Mouse (Mus musculus): ENCODE measurements around the gene Gm11127.
"Not testable (repeated sequence)": the region's sequence is repeated elsewhere in the genome, so short reads cannot be mapped to it uniquely, and the experiment has no call there.

The Gm11127 gene

GRCm38 (mm10) chr17:36058362-36058761 lies at the start of gene Gm11127:
Gm11127 (minus strand) TSS chr17:36058371.
- not testable (repeated sequence) for DNase-seq (ENCODE audit: extremely low read depth, low read depth, low spot score)

DNA sequence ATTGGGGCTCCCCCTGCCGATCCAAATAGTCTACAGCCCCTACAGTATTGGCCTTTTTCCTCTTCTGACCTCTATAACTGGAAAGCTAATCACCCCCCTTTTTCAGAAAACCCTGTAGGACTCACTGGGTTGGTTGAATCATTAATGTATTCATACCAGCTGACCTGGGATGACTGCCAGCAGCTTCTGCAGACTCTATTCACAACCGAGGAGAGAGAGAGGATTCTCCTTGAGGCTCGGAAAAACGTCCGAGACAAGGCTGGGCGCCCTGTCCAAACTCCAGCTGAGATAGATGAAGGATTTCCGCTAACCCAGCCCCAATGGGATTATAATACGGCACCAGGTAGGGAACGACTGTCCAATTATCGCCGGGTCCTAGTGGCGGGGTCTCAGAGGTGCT lies 43.9 kb upstream of the Gm11127 start:
- DNase-seq (ENCODE audit: extremely low read depth, low read depth, low spot score): not testable (repeated sequence)

DNA sequence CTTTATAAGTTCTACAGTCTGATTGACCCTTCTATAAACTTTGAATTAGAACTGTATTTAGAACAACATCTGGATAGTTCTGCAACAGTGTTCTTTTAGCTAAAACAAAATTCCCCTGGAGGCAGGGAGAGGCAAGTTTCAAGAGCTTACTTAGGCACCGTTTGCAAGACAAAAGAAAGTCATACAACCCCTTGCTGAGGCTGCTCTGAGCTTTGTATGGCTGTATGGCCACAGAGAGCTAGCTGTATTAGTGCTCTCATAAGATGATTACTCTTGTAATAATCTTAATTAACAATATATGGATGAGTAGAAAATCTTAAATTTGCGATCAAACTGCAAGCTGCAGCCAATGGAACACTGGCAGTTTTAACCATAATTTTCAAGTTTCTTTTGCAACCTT lies 41.4 kb upstream of the Gm11127 start:
- DNase-seq (ENCODE audit: extremely low read depth, low read depth, low spot score): not testable (repeated sequence)

GRCm38 (mm10) chr17:36093936-36094335 lies 35.8 kb upstream of the Gm11127 start:
- DNase-seq (ENCODE audit: extremely low read depth, low read depth, low spot score): no peak

DNA sequence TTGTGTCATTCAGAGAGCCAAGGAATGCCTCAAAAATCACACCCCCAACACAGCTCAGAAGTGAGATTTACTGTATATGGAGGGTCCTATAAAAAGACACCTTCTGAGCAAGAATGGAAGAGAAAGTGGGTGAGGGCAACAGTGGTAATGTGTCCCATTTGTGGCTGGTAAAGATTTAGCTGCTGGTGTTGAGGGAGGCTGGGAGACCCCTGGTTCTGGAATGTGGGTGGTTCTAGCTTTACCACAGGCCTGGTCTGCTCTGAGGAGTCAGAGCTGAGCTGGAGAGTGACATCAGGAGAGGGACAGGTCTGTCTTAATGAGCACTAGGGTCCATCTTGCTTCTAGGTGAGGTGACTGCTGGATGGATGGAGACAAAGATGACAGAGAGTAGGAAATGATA lies 34.3 kb upstream of the Gm11127 start:
- not testable (repeated sequence) for DNase-seq (ENCODE audit: extremely low read depth, low read depth, low spot score)

DNA sequence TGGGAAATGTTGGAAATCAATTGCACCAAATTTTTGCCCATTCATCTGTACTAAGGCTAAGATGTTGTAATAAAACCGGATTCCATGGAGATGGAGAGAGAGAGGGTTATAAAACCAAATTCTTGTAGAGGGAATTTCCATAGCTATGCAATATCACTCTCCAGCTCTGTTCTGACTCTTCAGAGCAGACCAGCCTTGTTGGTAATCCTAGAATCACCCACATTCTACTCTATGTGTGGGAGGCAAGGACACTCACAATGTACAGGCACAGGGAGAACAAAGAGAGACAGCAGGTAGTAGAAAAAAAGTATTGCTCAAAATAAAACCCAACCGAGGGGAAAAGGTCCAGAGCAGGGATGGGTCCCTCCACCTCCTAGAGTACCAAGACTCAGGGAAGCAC lies 33.8 kb upstream of the Gm11127 start:
- not testable (repeated sequence) for DNase-seq (ENCODE audit: extremely low read depth, low read depth, low spot score)

GRCm38 (mm10) chr17:36085976-36086375 lies 27.8 kb upstream of the Gm11127 start:
- DNase-seq (ENCODE audit: extremely low read depth, low read depth, low spot score): not testable (repeated sequence)

DNA sequence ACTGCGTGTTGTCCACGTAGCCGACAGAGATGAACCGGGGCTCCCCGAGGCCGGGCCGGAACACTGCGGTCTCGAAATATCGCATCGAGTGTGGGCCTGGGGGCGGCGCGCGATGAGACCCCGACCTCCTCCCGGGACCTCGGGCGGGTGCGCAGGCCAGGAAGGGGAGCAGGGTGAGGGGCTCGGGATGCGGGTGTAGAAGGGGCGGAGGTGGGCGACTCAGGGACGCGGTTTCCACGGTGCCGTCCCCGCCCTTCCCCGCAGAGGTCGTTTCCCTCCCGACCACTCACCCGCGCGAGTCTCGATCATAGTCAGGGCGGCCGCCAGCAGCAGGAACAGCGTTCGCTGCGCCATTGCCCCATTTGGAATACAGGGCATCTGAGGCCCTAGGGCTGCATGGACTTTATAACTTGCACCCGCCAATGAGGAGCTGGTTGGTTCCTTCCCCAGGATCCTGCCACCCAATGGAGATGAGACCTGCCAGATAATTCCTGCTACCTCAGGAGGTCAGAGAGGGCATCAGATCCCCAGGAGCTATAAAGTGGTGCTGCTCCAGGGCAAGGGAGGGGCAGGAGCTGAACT lies 25.8 kb upstream of the Gm11127 start:
- DNase-seq (ENCODE audit: extremely low read depth, low read depth, low spot score): no peak

DNA sequence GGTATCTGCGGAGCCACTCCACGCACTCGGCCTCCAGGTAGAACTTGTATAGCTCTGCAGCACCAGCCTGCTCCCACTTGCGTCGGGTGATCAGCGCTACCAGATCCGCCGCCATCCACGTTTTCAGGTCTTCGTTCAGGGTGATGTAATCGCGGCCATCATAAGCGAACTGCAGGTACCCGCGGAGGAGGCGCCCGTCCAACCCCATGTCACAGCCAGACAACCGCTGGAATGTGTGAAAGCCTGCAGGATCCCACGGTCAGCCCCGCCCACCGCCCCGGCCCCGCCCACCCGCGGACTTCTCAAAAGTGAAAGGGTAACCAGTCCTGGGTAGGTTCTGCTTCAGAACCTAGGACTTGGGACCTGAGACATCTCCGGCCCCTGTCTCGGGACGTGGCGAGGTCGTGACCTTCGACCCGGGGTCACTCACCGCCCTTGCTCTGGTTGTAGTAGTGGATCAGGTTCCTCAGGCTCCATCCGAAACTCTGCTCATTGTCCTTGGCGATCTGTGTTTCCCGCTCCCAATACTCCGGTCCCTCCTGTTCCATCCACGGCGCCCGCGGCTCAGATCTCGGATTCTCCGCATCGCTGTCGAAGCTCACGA lies 25.2 kb upstream of the Gm11127 start:
- DNase-seq (ENCODE audit: extremely low read depth, low read depth, low spot score): no peak

DNA sequence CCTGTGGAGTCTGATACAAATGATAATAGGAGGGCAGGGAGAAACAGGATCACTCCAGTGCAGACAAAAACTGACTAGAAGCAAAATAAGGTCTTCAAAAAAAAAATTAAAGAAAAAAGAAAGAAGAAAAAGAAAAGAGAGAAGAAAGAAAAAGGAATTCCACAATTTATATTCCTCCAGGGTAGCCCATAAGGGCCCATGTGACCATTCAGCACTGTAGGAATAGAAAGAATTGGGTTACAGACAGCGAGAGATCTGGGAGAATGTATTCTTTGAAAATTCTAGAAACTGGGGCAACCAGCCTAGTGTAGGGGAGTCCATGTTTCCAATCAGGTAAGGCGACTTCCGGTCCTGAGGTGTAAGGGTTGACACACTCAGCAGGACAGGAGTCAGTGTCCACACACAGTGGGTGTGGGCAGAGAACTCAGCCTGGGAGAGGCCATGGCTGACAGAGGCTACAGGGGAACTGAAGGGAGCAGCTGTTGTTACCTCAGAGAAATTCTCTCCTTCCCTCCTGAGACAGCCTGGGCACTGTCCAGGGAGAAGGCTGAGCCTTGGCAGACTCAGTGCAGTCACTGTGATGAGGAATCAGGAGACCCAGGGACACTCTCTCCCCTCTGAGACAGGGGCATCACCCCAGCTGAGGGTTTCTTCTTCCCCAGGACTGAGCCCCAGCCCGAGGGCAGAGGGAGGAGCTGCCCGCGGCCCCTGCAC lies 24.5 kb upstream of the Gm11127 start:
- not testable (repeated sequence) for DNase-seq (ENCODE audit: extremely low read depth, low read depth, low spot score)

DNA sequence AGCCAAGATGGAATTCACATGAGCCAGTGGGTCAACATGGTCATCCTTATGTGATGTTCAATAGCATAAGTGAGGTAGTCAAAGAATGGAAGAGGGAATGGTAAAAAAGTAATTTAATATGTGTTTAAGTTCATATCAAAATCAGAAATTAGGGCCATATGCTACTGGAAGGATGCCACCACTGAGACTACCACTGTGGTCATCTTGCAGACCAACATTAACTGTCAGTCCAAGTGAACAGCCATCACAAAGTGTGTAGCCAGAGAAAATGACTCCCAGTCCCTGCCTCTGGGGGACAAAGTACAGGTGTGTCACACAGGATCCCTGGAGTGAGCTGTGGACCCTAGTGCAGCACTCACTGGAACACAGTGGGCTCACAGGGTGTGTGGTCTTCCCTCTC lies 23.7 kb upstream of the Gm11127 start:
- not testable (repeated sequence) for DNase-seq (ENCODE audit: extremely low read depth, low read depth, low spot score)

DNA sequence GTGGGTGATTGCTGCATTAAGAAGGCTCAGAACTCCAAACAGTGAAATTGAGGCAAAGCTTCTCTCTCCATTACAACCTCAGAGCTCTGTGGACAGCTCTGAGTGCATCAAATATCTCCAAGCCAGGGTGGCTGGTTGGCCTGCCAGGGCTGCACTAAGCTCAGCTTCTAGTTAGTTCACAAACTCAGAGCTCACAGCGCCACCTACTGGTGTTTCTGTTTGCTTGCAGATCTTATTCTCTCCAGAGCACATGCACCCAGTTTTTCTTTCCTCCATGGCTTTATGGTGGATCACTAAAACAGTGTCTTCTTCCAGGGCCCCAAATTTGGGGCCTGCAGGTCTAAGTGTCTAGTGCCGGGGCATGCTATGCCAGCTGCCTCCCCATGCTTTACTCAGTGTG lies 2.7 kb upstream of the Gm11127 start:
- no peak for DNase-seq (ENCODE audit: extremely low read depth, low read depth, low spot score)

DNA sequence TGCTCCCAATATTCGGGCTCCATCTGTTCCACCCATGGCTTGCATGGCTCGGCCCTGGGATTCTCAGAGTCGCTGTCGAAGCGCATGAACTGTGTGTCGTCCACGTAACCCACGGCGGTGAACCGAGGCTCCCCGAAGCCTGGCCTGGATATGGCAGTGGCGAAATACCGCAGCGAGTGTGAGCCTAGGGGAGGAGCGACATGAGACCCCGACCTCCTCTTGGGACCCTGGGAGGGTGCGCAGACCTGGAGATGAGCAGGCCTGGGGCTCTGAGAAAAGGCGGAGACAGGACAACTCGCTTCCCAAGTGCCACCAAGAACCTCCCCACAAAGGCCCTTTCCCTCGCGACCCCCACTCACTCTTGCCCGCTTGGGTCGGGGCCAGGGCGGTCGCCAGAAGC lies 244 bp downstream of the Gm11127 start:
- DNase-seq (ENCODE audit: extremely low read depth, low read depth, low spot score): not testable (repeated sequence)

- no peak for DNase-seq (ENCODE audit: extremely low read depth, low read depth, low spot score)
These were observed 14.9 kb downstream of the Gm11127 start for GRCm38 (mm10) chr17:36043286-36043685.

DNA sequence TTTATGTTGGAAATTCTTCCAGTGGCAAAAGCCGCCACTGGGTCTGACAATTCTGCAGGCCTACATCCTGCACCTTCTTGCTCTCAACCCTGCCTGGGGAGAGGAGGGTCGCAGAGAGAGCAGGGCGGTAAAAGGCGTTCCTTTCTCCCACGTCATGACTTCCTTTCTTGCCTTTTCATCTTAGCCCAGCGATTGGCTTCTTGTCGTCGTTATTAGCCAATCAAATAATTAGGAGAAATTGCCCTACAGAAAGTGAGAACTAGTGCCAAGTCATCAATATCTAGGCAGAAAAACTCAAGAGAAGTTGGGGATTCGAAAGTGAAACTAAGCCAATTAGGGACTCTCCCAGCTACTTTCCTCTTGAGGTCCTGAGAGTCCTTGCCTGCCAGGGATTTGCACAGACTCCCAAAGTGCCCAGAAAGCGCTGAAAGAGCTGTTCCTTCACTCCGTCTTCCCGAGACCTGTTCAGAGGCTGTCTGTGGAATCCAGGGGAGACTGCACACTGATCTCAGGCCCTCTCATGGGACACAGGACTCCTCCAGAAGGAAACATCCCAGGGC lies 15.5 kb downstream of the Gm11127 start, which contains the start of the genes H2-T22 and Gm6034:
H2-T22 (minus strand) TSS at position 138 of the 560 bp plus-strand sequence.
Gm6034 (plus strand) TSS at position 352 of the 560 bp plus-strand sequence.
- peak; percentile 50 for DNase-seq (ENCODE audit: extremely low read depth, low read depth, low spot score)

DNA sequence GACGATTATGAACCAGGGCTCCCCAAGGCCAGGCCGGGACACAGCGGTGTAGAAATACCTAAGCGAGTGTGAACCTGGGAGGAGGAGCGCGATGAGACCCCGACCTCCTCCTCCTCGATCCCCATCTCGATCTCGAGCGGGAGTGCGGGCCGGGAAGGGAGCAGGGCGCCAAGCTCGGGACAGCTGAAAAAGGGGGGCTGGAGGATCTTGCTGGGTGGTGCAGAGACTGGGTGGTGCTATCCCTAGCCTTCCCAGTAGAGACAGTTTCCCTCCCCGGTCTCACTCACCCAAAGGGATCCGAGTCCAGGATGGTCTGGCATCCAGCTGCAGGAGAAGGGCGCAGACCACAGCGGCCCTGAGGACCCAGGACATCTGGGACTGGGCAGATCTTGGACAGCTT lies 16.1 kb downstream of the Gm11127 start:
- not testable (repeated sequence) for DNase-seq (ENCODE audit: extremely low read depth, low read depth, low spot score)

DNA sequence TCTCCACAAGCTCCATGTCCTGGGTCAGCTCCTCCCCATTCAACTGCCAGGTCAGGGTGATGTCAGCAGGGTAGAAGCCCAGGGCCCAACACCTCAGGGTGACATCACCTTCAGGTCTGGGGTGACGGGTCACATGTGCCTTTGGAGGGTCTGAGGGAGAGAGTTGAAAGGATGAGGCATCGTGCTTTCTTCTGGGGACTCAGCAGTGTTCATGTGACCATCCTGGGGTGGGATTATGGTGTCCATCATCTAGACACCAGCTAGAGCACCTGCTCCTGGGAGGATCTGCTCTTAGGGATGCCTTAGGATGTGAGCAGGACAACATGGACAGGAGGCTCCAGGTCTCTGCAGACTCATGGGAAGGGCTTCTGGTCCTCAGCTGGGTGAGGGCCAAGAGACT lies 17.6 kb downstream of the Gm11127 start:
- not testable (repeated sequence) for DNase-seq (ENCODE audit: extremely low read depth, low read depth, low spot score)

DNA sequence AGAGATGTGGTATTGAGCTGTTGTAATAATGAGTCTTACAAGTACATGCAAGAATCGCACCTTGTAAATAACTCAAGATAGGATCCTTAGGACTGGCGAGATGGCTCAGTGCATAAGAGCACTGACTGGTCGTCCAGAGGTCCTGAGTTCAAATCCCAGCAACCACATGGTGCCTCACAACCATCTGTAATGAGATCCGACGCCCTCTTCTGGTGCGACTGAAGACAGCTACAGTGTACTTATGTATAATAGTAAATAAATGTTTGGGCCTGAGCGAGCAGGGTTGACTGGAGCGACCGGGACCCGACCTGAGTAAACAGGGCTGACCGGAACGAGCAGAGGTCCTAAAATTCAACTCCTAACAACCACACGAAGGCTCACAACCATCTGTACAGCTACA lies 22.0 kb downstream of the Gm11127 start:
- not testable (repeated sequence) for DNase-seq (ENCODE audit: extremely low read depth, low read depth, low spot score)

DNA sequence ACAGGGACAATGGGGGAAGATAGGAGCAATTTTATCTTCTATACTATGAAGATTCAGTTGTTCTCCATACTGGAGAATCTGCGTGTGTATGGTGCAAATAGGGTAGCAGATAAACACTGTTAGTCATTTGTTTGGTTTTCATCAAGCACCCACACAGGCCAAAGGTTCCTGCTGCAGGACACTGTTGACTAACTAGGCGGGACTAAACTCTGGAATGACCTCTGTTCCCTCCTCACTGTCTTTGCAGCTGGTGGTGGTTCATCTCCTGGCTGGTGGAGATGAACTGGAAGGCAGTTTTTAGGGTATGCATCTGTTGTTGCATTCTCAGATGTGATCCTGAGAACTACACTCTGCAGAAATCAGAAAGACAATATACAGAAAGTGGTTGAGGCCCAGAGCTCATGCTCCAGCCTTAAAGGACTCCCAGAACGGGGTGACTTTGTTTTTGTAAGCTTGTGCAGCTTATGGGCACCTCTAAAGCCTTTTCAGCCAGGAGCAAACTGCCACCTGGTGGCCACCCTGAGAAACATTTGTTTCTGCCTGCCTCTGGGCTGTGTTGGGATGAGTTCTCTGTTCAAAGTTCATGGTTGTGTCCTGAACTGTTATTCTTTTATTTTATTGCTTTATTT lies 23.0 kb downstream of the Gm11127 start:
- not testable (repeated sequence) for DNase-seq (ENCODE audit: extremely low read depth, low read depth, low spot score)

DNA sequence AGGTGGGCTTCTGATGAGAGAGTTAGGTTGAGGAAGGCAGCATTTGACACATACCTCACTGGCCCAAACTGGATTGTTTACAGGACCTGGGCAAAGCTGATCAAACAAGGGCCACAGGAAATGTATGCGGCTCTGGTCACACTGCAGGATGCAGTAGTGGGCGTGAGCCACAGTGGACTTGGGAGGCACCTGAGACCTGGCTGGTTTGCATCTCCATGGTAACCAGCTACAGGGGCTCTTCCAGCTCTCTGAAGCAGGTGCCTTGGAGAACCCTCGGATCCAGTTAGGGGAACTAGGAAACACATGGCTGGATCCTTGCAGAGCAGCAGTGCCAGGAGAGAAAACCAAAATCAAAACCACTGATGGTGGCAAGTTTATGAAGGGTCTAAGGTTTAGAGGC lies 23.6 kb downstream of the Gm11127 start:
- DNase-seq (ENCODE audit: extremely low read depth, low read depth, low spot score): not testable (repeated sequence)

- not testable (repeated sequence) for DNase-seq (ENCODE audit: extremely low read depth, low read depth, low spot score)
These were observed 25.8 kb downstream of the Gm11127 start, which contains the start of gene H2-T23 for GRCm38 (mm10) chr17:36032351-36032875. H2-T23 (minus strand) TSS chr17:36032855.

All from fat pad, adult 2 months (tissue).